Mouse (Mus musculus) ES-Bruce4 (cell line): ENCODE measurements around the gene Ptch1. TPM values are rescaled to one million over a fixed set of nuclear protein-coding genes. Genes with fewer than 3 reads are reported as not detected.
A peak's percentile ranks its signal among the peaks of the same experiment; 100 is the strongest.

Source experiments
- H3K27ac ChIP-seq: 2 replicates; pipeline ENCODE4 v1.5.1; 2012; ENCODE audit warnings: low read length, inconsistent platforms; ENCODE audit not compliant: insufficient read depth
- H3K27me3 ChIP-seq: 2 replicates; pipeline ENCODE4 v1.6.1; 2012; ENCODE audit warnings: mild to moderate bottlenecking, low read length, inconsistent platforms; ENCODE audit not compliant: control insufficient read depth, poor library complexity, insufficient read depth, severe bottlenecking
- H3K36me3 ChIP-seq: 2 replicates; pipeline ENCODE4 v1.6.1; 2012; ENCODE audit warnings: inconsistent platforms, mild to moderate bottlenecking, low read length, moderate library complexity; ENCODE audit not compliant: control insufficient read depth, poor library complexity, insufficient read depth, severe bottlenecking
- H3K4me1 ChIP-seq: one replicate; pipeline ENCODE4 v1.8.1; 2011; ENCODE audit warnings: low read length; ENCODE audit not compliant: control insufficient read depth, insufficient read depth
- H3K4me3 ChIP-seq: 2 replicates; pipeline ENCODE4 v1.5.1; 2011; ENCODE audit warnings: low read depth, mild to moderate bottlenecking, low read length
- H3K9ac ChIP-seq: 2 replicates; pipeline ENCODE4 v1.6.1; 2012; ENCODE audit warnings: low read depth, mild to moderate bottlenecking, inconsistent platforms; ENCODE audit not compliant: poor library complexity, severe bottlenecking
- H3K9me3 ChIP-seq: replicated peaks from 2 replicates; pipeline ENCODE4 v1.6.1; 2012; ENCODE audit warnings: mild to moderate bottlenecking, low read length, inconsistent platforms; ENCODE audit not compliant: control insufficient read depth, poor library complexity, insufficient read depth, severe bottlenecking
- CTCF ChIP-seq: IDR thresholded peaks from one replicate; pipeline ENCODE4 v1.8.1; 2011; ENCODE audit warnings: low read depth, low read length
- EP300 ChIP-seq: IDR thresholded peaks from 2 replicates; pipeline ENCODE4 v1.6.1; 2011; ENCODE audit warnings: low read depth, low read length; ENCODE audit not compliant: insufficient read depth
- POLR2A ChIP-seq: IDR thresholded peaks from one replicate; pipeline ENCODE4 v1.8.1; 2011; ENCODE audit warnings: low read length; ENCODE audit not compliant: insufficient read depth
- polyA plus RNA-seq: library from polyadenylated mRNA; stranded (reverse); fragments of >200 nt; gene quantifications from 2 replicates; pipeline ENCODE4 v1.2.4, GENCODE M21; 2011; ENCODE audit warnings: low read depth; ENCODE audit not compliant: missing spikeins, insufficient read depth, insufficient read length

Gene Ptch1
- polyA plus RNA-seq, 1 experiment, result 48.8 TPM

- Histone ChIP-seq H3K36me3 (peaks cover 76% of the 10 kb centered on the region), H3K9ac (no peak overlapping the region), H3K9me3 (no peaks in the 10 kb centered on the region), H3K27me3 (no peaks in the 10 kb centered on the region), H3K27ac (no peak overlapping the region; the same call in 1 of the 2 replicates), H3K4me1 (peaks cover 8% of the 10 kb centered on the region), H3K4me3 (no peak overlapping the region)
- no peak for TF ChIP-seq EP300
- no peak for TF ChIP-seq CTCF
- no peak for TF ChIP-seq POLR2A
These were observed 58.5 kb downstream of the Ptch1 start for GRCm38 (mm10) chr13:63514931-63515360.

GRCm38 (mm10) chr13:63513374-63514098 is 59.9 kb downstream of the Ptch1 start:
- peaks cover 75% of the 10 kb centered on the region for H3K36me3 ChIP-seq
- H3K4me3 ChIP-seq, result no peak overlapping the region
- H3K27ac ChIP-seq, result peak overlapping the region; percentile 25; the same call in 1 of the 2 replicates
- TF ChIP-seq POLR2A (no peak), EP300 (no peak), CTCF (no peak)
- H3K9me3 ChIP-seq, result no peaks in the 10 kb centered on the region
- no peaks in the 10 kb centered on the region for H3K27me3 ChIP-seq
- no peak overlapping the region for H3K9ac ChIP-seq
- peaks cover 8% of the 10 kb centered on the region for H3K4me1 ChIP-seq

- H3K4me1 ChIP-seq, result peaks cover 8% of the 10 kb centered on the region
- H3K4me3 ChIP-seq, result no peak overlapping the region
- no peak overlapping the region for H3K27ac ChIP-seq
- TF ChIP-seq CTCF, result no peak
- TF ChIP-seq POLR2A, result no peak
- no peak for TF ChIP-seq EP300
- no peak overlapping the region for H3K9ac ChIP-seq
- H3K9me3 ChIP-seq, result no peaks in the 10 kb centered on the region
- no peaks in the 10 kb centered on the region for H3K27me3 ChIP-seq
- H3K36me3 ChIP-seq, result peaks cover 66% of the 10 kb centered on the region
These were observed 61.0 kb downstream of the Ptch1 start for GRCm38 (mm10) chr13:63512411-63512810.

GRCm38 (mm10) chr13:63507821-63508220 is 65.6 kb downstream of the Ptch1 start:
- H3K9me3 ChIP-seq, result no peaks in the 10 kb centered on the region
- no peak overlapping the region for H3K27ac ChIP-seq
- no peak overlapping the region for H3K9ac ChIP-seq
- H3K36me3 ChIP-seq, result peaks cover 32% of the 10 kb centered on the region
- H3K27me3 ChIP-seq, result no peaks in the 10 kb centered on the region
- no peak overlapping the region for H3K4me3 ChIP-seq
- peak; percentile 62 for TF ChIP-seq CTCF
- TF ChIP-seq POLR2A, result no peak
- peak; percentile 56; the same call in 1 of the 2 replicates for TF ChIP-seq EP300
- H3K4me1 ChIP-seq, result peaks cover 2% of the 10 kb centered on the region

- no peaks in the 10 kb centered on the region for H3K9me3 ChIP-seq
- H3K27ac ChIP-seq, result no peak overlapping the region
- no peak overlapping the region for H3K4me3 ChIP-seq
- H3K4me1 ChIP-seq, result peaks cover 2% of the 10 kb centered on the region
- TF ChIP-seq EP300 (no peak), POLR2A (no peak), CTCF (no peak)
- H3K27me3 ChIP-seq, result no peaks in the 10 kb centered on the region
- H3K9ac ChIP-seq, result no peak overlapping the region
- H3K36me3 ChIP-seq, result peaks cover 25% of the 10 kb centered on the region
These were observed 66.3 kb downstream of the Ptch1 start for GRCm38 (mm10) chr13:63507001-63507556.

- TF ChIP-seq CTCF, result no peak
- TF ChIP-seq EP300, result no peak
- TF ChIP-seq POLR2A, result no peak
- H3K27ac ChIP-seq, result no peak overlapping the region
- no peaks in the 10 kb centered on the region for H3K27me3 ChIP-seq
- no peaks in the 10 kb centered on the region for H3K9me3 ChIP-seq
- peaks cover 18% of the 10 kb centered on the region for H3K36me3 ChIP-seq
- H3K9ac ChIP-seq, result no peak overlapping the region
- H3K4me1 ChIP-seq, result peaks cover under 1% of the 10 kb centered on the region
- no peak overlapping the region for H3K4me3 ChIP-seq
These were observed 67.0 kb downstream of the Ptch1 start for GRCm38 (mm10) chr13:63506364-63506763.
